Mouse (Mus musculus) midbrain, embryonic 14.5 days (tissue): Measurements from ENCODE around the gene Yes1. TPM values are rescaled to one million over a fixed set of nuclear protein-coding genes. Genes with fewer than 3 reads are reported as not detected.

Experiments used
- ATAC-seq: fragments of 200-750 bp; cut with Nextera tagmentation; 2 replicates; pipeline ENCODE4 v1.8.0; 2017; ENCODE audit warnings: moderate number of reproducible peaks, moderate library complexity; ENCODE audit not compliant: low FRiP score, low TSS enrichment
- DNase-seq: peaks from one replicate; pipeline ENCODE4 v3.0.0-alpha.2; 2015
- H3K27ac ChIP-seq: fragments of 300-500 bp; sonication (generic); replicated peaks from 2 replicates; pipeline ENCODE4 v1.5.1; 2014; ENCODE audit warnings: mild to moderate bottlenecking, low read depth, low read length, moderate library complexity
- H3K27me3 ChIP-seq: fragments of 300-500 bp; sonication (generic); 2 replicates; pipeline ENCODE4 v1.6.1; 2014; ENCODE audit warnings: low read length, control low read depth, mixed read lengths; ENCODE audit not compliant: control insufficient read depth, insufficient read depth
- H3K36me3 ChIP-seq: fragments of 300-500 bp; sonication (generic); 2 replicates; pipeline ENCODE4 v1.6.1; 2014; ENCODE audit warnings: low read length, control low read depth; ENCODE audit not compliant: control insufficient read depth, insufficient read depth
- H3K4me1 ChIP-seq: fragments of 300-500 bp; sonication (generic); 2 replicates; pipeline ENCODE4 v1.6.1; 2014; ENCODE audit warnings: mild to moderate bottlenecking, antibody characterized with exemption, low read length, control low read depth; ENCODE audit not compliant: control insufficient read depth, insufficient read depth
- H3K4me2 ChIP-seq: fragments of 300-500 bp; sonication (generic); 2 replicates; pipeline ENCODE4 v1.6.1; 2014; ENCODE audit warnings: mild to moderate bottlenecking, low read length, moderate library complexity
- H3K4me3 ChIP-seq: fragments of 300-500 bp; sonication (generic); replicated peaks from 2 replicates; pipeline ENCODE4 v1.5.1; 2014; ENCODE audit warnings: low read depth, low read length
- H3K9ac ChIP-seq: fragments of 300-500 bp; sonication (generic); replicated peaks from 2 replicates; pipeline ENCODE4 v1.6.1; 2014; ENCODE audit warnings: mild to moderate bottlenecking, low read length, moderate library complexity
- H3K9me3 ChIP-seq: fragments of 300-500 bp; sonication (generic); 2 replicates; pipeline ENCODE4 v1.6.1; 2016; ENCODE audit warnings: low read length, control low read depth, mixed read lengths; ENCODE audit not compliant: control insufficient read depth
- WGBS: fragments of 180-500 bp; shearing (Covaris S2); extraction: QIAGEN DNeasy Blood & Tissue Kit; methylation state at CpG from one replicate; pipeline ENCODE4 v1.1.7; 2014; 5-methylcytosine and 5-hydroxymethylcytosine counted together
- polyA plus RNA-seq: library from polyadenylated mRNA; unstranded; fragments of >200 nt; fragmentation: Nextera tagmentation; extraction: Ambion mirVana; gene quantifications from 2 replicates; pipeline ENCODE4 v1.2.1, GENCODE M21; 2014

Yes1 gene
- 18.0 and 26.5 TPM in 2 replicates for polyA plus RNA-seq

DNA sequence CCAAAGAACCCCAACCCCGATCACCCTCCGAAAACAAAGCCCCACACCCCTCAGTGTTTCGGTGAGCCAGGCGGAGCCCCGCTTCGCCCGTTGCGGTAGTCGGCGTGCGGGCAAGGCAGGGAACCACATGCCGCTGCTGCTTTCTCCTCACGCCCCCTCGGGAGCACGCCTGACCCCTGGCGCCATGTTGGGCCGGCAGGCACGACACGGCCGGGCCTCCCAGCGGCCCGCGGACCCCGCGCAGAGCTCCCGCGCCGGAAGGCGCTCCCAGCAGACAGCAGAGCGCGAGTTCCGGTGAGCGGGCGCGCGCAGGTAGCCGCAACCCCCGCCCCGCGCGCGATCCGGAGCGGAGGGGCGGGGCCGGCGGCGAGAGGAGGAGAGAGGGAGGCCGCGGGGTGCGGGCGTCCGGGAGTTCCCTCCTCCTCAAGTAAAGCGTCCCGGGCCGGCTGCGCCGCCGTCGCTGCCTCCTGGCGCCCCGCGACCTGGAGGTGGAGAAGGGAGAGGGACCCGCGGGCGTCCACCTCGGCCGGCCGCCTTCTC lies at the start of gene Yes1:
Yes1 (plus strand) TSS at position 371 of the 540 bp plus-strand sequence.
- peak; percentile 93 for DNase-seq
- peak; percentile 93 for ATAC-seq
- Histone ChIP-seq H3K4me1 (0 out of 2 replicates have a peak, but pooled peaks cover 12% of the 10 kb centered on the region), H3K9me3 (no peaks in the 10 kb centered on the region), H3K4me3 (peak within 1 kb of the TSS; percentile 88), H3K4me2 (peak within 1 kb of the TSS; percentile 88), H3K9ac (peak within 1 kb of the TSS; percentile 92), H3K27me3 (no peaks in the 10 kb centered on the region), H3K36me3 (no peaks in the 10 kb centered on the region), H3K27ac (peak within 1 kb of the TSS; percentile 92)
- WGBS, result under 1% methylated on average over 59 of the region's 69 CpGs

- Histone ChIP-seq H3K4me2 (no peak overlapping the region), H3K36me3 (no peaks in the 10 kb centered on the region), H3K27ac (no peak overlapping the region), H3K27me3 (no peaks in the 10 kb centered on the region), H3K4me3 (no peak overlapping the region), H3K4me1 (no peaks in the 10 kb centered on the region), H3K9ac (no peak overlapping the region), H3K9me3 (no peaks in the 10 kb centered on the region)
- DNase-seq (no peak), ATAC-seq (no peak)
- 87% methylated on average over 1 of the region's 1 CpGs for WGBS
Observed at GRCm38 (mm10) chr5:32564697-32565096, 46.3 kb upstream of the Yes1 start.

GRCm38 (mm10) chr5:32571802-32572201 lies 39.2 kb upstream of the Yes1 start:
- no peaks in the 10 kb centered on the region for H3K27me3 ChIP-seq
- ATAC-seq (no peak), DNase-seq (no peak)

GRCm38 (mm10) chr5:32588136-32588535 lies 22.8 kb upstream of the Yes1 start:
- H3K9me3 ChIP-seq, result no peaks in the 10 kb centered on the region
- no peak overlapping the region for H3K9ac ChIP-seq
- no peaks in the 10 kb centered on the region for H3K4me1 ChIP-seq
- no peak overlapping the region for H3K4me2 ChIP-seq
- DNase-seq (peak; percentile 88), ATAC-seq (no peak)
- WGBS, result 19% methylated on average over 5 of the region's 5 CpGs
- H3K4me3 ChIP-seq, result no peak overlapping the region
- no peak overlapping the region for H3K27ac ChIP-seq
- no peaks in the 10 kb centered on the region for H3K36me3 ChIP-seq
- H3K27me3 ChIP-seq, result no peaks in the 10 kb centered on the region

More at GRCm38 (mm10) chr5:32571802-32572201, 39.2 kb upstream of the Yes1 start:
- H3K4me3 ChIP-seq, result no peak overlapping the region
- no peak overlapping the region for H3K27ac ChIP-seq
- H3K9ac ChIP-seq, result no peak overlapping the region
- no peaks in the 10 kb centered on the region for H3K36me3 ChIP-seq
- no peaks in the 10 kb centered on the region for H3K4me1 ChIP-seq
- WGBS, result 93% methylated on average over 5 of the region's 5 CpGs
- no peaks in the 10 kb centered on the region for H3K9me3 ChIP-seq
- no peak overlapping the region for H3K4me2 ChIP-seq

DNA sequence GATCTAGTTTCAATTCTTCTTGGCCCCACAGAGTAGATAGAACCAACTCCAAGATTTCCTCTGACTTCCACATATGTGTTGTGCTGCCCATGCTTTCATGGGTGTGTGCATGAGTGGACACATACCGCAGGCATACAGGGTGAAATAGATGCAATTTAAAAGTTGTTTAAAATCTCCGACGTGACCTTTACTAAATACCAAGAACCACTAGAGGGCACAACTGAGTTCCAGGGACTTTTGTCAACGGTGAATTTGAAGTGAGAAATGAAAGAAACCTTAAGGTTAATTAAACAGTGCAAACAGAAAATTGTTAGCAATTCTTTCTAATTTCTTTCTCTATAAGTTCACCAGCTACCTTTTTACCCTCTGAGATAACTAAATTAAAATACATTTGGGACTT lies 17.2 kb upstream of the Yes1 start:
- H3K36me3 ChIP-seq, result no peaks in the 10 kb centered on the region
- no peak overlapping the region for H3K4me3 ChIP-seq
- 21% methylated on average over 4 of the region's 4 CpGs for WGBS
- ATAC-seq (no peak), DNase-seq (peak; percentile 63)
- no peak overlapping the region for H3K27ac ChIP-seq
- H3K27me3 ChIP-seq, result no peaks in the 10 kb centered on the region
- no peaks in the 10 kb centered on the region for H3K9me3 ChIP-seq
- H3K9ac ChIP-seq, result no peak overlapping the region
- H3K4me2 ChIP-seq, result no peak overlapping the region
- H3K4me1 ChIP-seq, result no peaks in the 10 kb centered on the region

GRCm38 (mm10) chr5:32594358-32594757 lies 16.6 kb upstream of the Yes1 start:
- Histone ChIP-seq H3K4me3 (no peak overlapping the region), H3K9ac (no peak overlapping the region), H3K27me3 (no peaks in the 10 kb centered on the region), H3K4me2 (no peak overlapping the region), H3K27ac (no peak overlapping the region), H3K9me3 (no peaks in the 10 kb centered on the region), H3K36me3 (no peaks in the 10 kb centered on the region), H3K4me1 (no peaks in the 10 kb centered on the region)
- WGBS, result 65% methylated on average over 5 of the region's 5 CpGs
- DNase-seq (no peak), ATAC-seq (no peak)

GRCm38 (mm10) chr5:32605911-32606310 lies 5.1 kb upstream of the Yes1 start:
- DNase-seq (no peak), ATAC-seq (no peak)
- WGBS, result 78% methylated on average over 1 of the region's 1 CpGs
- H3K27ac ChIP-seq, result no peak overlapping the region
- no peak overlapping the region for H3K9ac ChIP-seq
- H3K4me3 ChIP-seq, result no peak overlapping the region
- H3K4me1 ChIP-seq, result 0 out of 2 replicates have a peak, but pooled peaks cover 4% of the 10 kb centered on the region
- no peaks in the 10 kb centered on the region for H3K36me3 ChIP-seq
- no peaks in the 10 kb centered on the region for H3K9me3 ChIP-seq
- no peaks in the 10 kb centered on the region for H3K27me3 ChIP-seq
- no peak overlapping the region for H3K4me2 ChIP-seq

DNA sequence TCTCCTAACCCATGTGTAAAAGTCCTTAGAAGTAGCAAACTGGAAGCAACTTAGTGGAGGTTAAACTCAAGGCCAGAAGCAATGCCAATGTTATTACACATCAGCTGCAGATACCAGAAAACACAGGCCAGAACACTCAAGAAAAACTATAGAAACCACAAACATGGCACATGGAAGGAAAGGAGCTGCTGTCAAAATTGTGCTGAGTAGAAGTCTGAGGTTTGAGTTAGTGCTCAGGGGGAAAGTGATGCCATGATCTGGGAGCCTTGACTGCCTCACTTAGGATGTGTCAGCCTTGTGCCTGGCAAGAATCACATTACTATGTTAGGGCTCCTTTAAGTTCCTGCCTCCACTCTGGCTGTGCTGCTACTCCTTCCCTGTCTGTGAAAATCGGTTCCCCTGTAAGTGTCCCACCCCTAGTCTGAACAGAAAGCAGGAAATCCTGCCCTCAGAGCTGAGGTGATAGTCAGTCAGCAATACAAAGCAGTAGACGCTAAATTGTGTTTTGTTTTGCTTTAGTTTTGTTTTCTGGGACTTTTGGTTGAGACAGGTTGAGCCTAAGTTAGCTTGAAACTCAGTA lies 3.1 kb upstream of the Yes1 start:
- Histone ChIP-seq H3K4me1 (0 out of 2 replicates have a peak, but pooled peaks cover 12% of the 10 kb centered on the region), H3K4me2 (no peak overlapping the region), H3K27ac (no peak overlapping the region), H3K36me3 (no peaks in the 10 kb centered on the region), H3K9me3 (no peaks in the 10 kb centered on the region), H3K9ac (no peak overlapping the region), H3K4me3 (no peak overlapping the region), H3K27me3 (no peaks in the 10 kb centered on the region)
- DNase-seq, result no peak
- ATAC-seq, result no peak
- WGBS, result 60% methylated on average over 2 of the region's 2 CpGs

GRCm38 (mm10) chr5:32608516-32608915 lies 2.5 kb upstream of the Yes1 start:
- ATAC-seq (no peak), DNase-seq (no peak)
- H3K4me3 ChIP-seq, result no peak overlapping the region
- H3K27ac ChIP-seq, result no peak overlapping the region
- H3K36me3 ChIP-seq, result no peaks in the 10 kb centered on the region
- no peaks in the 10 kb centered on the region for H3K9me3 ChIP-seq
- H3K9ac ChIP-seq, result no peak overlapping the region
- H3K4me1 ChIP-seq, result 0 out of 2 replicates have a peak, but pooled peaks cover 12% of the 10 kb centered on the region
- 96% methylated on average over 4 of the region's 4 CpGs for WGBS
- no peak overlapping the region for H3K4me2 ChIP-seq
- H3K27me3 ChIP-seq, result no peaks in the 10 kb centered on the region
